Mouse (Mus musculus): ENCODE data around the gene Acsl4. TPM values are rescaled to one million over a fixed set of nuclear protein-coding genes. Genes with fewer than 3 reads are reported as not detected.

Acsl4 gene
- total and polyA plus RNA-seq, 3 experiments: 27.3 to 429 (median 377) TPM

DNA sequence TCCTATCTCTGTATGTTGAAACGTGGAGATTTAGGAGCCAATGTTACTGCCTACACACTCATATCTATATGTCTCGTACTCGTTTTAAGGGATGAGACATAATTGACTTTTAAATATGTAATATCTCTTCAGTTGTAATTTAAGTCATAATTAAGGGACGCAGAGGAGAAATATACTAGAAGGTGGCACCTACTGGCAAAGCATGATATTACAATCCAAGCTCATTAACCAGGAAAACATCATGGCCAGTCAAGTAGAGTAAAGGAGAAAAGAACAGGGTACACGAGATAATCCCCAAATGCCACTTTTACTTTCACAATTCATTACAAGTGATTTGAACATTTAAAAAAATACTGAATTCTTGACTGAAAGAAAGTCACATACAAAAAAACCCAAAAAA, 31.9 kb downstream of the Acsl4 start:
- no peak for DNase-seq

DNA sequence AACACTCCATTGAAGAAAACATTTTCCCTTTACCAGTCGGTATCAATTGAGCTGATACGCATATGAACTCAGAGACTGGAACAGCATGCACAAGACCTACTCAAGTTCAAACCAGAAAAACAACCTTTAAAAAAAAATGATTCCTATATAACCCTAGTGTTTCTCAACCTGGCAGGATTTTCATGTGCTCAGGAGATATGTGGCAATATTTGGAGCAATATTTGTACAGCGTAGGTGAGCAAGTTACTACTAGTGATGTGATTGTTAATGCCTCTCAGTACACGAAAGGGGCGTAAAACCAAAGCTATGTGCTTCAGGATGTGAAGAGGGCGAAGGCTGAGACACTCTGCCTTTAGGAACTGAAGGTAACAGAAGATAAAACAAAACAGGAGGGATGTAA, 54.1 kb downstream of the Acsl4 start:
- no peak for DNase-seq

DNA sequence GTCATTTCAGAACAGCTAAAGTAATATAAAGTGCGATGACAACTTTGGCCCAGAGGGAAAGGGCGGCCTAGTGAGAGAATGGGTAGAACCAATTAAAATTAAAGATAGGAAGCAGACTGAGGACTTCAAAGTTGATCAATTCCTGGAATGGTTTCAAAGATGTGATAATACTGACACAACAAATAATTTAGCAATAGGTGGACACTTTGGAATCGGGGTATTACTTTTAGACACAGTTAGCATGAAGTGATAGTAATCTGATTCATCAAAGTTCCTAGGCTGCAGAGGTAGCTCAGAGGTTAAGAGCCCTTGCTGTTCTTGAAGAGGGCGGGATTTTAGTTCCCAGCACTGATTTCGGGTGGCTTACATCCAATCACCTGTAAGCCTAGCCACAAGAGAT, 54.8 kb downstream of the Acsl4 start:
- no peak for DNase-seq

DNA sequence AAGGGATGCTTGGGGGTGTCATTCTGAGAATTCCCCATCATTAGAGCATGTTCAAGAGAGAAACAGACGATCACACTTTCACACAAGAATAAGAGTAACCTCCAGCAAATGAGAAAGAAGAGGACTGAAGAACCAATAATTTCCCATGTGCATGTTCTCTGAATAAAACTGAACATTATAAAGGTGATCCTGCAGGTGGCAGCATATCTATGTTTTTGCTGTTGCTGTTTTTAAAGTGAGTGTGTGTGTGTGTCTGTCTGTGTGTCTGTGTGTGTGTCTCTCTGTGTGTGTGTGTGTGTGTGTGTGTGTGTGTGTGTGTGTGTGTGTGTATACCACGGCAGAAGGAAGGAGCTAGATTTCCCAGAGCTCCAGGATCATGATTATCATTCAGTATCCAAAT, 64.6 kb downstream of the Acsl4 start:
- no peak for DNase-seq

DNA sequence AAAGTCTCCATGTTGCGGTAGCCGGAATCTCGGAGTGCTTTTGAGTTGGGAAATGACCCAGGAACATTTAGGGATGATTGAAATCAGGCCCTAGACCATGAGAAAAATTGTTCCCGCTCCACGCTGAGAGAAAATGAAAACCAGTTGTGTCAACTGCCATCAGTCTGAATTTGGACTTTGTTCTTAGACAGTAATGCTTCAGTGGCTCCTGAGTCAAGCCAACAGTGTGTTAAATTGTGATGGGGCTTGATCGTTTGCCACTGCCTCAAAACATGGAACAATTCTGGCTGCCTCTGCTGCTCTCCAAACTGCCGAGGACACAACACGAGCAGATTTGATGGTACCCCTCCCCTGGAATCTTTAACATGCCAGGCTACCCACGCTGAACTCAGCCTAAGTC, 74.2 kb downstream of the Acsl4 start:
- no peak for DNase-seq

DNA sequence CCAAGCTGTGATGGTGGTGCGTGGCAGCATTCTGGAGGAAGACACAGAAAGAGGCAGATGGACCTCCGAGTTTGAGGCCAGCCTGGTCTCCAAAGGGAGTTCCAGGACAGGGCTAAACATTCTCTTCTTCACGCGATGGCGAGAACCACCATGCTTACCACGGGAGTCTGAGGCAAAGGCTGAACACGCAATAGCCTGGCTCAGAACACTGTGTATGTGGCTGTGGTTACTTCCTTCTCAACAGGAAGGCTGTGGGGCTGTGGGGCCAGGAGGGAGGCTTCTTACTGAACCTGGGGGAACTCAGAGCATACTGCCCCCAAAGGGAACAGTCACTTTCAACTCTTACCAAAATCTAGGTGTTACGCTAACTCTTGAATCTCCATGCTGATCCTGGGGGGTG, 75.1 kb downstream of the Acsl4 start:
- no peak for DNase-seq

DNA sequence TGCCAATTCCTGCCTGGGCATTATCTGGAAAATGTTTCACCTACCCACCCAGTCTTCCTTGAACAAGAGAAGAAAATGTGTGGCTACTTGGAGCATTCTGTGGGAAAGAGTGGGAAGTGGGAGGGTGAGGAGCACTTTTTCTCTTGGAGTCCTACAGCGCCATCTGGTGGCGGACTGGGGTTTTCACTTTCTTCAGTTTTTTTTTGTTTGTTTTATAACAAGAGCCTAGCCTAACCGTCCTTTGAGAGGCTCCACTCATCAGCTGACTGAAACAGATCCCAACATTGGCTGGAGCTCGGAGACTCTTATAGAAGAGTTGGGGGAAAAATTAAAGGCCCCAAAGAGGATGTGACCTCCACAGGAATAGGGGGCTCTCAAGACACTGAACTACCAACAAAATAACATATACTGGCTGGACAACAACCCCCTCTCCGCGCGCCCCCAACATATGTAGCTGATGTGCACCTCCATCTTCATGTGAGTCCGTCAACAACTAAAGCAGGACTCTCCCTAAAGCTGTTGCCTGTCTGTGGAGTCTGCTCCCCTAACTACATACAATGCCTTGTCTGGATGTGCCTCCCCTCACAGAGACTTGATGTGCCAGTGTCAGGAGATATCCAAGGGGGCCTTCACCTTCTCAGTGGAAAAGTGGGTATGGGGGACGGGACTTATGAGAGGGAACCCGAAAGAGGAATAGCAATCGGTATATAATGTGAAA, 75.9 kb downstream of the Acsl4 start:
- DNase-seq: peak; percentile 56

DNA sequence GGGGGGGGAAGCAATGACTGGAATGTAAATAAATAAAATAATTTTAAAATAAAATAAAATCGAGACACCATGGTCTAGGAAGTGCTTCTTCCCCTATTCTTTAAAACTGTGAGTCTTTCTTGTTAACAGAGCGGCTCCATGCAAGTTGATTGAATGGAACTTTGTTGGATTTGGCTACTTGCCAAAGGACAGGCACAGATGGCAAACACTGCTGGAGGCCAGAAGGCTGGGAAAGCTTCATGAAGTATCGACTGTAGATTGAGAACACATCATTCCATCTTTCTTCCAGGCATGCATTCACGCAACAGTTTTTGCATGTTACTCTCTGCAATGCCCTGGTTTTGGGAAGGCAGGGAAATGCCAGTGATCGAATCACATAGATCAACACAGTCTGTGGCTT, 79.9 kb downstream of the Acsl4 start:
- DNase-seq: no peak

DNA sequence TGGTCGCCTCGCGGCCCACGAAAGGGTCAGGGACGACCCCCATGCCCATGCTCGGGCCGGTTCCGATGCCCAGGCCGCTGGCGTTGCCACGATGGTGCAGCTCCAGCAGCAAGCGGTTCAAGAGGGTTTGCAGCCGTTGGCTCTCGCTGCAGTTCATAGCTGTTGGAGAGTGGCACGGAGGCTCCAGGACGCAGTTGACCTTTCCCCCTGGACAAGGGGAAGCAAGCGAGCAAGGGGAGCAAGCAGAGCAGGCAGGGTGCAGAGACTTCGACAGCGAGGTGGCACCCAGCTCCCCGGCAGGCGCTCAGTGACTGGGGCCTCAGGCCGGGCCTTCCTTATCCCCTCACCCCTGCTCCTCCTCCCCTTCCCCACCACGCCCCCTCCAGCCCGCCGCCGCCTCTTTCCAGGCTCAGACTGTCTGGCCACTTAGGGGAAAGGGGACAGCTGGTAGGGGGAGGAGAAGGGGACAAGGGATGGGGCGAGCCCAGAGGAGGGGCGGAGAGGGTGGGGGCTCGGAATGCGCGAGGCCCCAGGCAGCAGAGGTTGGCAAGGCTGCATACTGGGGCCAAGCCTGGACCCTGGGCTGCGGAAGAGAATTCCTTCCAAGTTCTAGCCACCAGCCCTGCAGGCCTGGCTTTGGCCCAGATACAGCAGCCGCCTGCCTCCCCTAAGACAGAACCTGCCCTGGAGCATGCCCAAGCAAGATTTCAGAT, 84.3 kb downstream of the Acsl4 start, which contains the start of gene Kcne1l:
TSS of gene Kcne1l (minus strand) at position 426 of the 713 bp plus-strand sequence.
- no peak for DNase-seq

DNA sequence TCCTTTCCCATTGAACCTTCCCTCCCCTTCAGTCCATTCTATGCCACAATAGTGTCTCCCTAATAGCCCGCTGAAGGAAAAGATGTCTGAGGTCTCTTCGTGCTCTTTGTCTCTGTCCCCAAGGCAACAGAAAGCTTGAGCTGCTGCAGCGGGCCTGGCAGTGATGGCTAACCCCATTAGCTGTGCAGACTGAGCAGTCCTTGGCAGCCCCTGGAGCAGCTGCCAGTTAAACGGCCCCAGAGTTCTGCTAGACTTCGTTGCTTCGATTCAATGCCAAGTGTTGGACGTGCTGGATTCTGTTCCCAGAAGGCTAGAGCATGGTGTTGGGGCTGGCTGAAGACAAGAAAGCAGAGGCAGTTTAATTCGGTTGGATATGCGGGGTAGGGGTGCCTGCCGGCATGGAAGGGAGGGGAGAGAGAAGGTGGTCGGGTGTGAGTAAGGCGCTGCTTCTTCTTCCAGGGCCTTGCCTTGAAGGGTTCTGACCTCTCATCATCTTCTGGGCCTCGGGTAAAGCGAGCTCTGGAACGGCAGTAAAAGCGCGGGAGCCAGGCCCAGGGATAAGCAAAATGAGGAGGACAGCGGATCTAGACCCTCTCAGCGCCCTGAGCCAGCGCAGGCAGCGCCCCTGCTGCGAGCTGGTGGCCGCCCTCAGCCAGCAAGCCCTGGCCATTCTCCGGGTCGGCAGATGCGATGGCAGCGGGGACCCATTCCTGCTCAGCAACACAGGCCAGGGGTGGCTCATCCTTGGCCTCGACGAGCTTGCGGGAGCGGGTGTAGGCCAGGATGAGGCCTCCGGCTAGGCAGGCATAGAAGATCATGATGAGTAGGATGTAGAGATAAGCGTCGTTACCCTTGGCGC, 85.1 kb downstream of the Acsl4 start:
- no peak for DNase-seq

DNA sequence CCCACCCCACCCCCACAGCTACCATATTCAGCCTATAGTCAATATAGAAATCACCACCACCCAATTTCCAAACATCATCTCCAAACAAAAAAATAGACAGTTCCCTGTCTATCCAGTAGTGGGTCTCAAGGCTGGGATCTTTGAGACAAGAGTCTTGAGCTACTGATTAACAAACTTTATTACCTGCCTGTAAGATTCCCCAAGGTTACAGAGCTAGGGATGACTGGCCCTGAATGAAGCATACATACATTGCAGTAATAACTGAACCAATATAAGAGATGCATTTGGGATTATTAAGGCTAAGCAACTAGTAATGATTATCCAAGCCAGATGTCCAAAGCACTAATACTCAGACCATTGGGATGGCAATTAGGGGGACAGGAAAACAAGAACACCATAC, 85.7 kb downstream of the Acsl4 start:
- no peak for DNase-seq

DNA sequence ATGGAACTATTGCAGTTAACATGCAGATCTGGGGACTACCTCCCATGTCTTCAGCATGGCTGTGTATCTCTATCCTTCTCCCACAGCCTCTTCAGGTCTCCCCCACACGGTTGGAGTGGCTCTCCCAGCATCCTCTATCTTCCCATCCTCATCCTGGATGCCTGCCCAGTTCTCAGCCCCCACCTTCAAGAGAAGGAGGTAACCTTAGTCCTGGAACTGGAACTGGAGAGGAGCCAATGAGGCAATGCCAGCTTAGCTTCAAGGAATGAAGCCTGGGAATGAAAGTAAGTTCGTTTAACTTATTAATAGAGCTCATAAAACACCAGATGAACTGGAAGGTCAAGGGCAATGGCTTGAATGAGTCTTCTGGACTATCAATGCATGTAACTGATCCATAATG, 86.9 kb downstream of the Acsl4 start:
- no peak for DNase-seq

DNA sequence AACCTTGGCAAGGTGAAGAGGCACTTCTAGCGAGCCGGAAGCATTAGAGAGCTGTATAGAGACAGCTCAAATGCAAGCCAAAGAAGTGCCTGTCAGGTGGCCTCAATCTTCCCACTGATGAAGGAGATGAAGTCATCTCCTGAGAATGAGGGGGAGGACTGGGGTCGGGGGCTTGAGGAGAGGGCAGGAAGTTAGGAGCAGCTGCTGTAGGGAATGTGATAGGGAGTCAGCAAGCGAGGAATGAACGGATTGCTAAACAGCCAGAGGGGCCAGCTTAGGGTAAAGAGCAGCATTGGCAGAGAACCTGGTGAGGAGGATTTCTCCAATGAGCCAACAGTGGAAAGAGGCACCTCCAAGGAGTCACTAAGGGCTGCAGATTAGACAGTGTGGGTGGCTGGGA, 104.4 kb downstream of the Acsl4 start:
- DNase-seq: no peak

DNA sequence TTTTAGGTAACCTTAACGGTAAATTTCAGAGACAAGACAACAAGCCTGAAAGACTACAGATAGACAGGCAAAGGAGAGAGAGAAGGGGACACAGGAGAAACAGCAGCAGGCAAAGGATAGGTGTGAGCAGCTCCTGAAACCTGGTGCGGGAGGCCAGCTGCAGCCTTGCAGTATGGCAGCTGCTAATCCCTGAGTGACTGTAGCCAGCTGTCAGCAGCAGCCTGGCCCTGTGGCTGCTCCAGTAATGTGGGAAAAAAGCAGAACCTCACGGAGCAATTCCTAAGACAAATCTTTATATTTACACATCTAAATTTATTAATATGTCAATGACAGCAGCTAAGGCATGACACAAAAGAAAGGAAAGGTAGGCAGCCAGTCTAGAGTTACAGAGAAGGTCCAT, 113.8 kb downstream of the Acsl4 start:
- no peak for DNase-seq

DNA sequence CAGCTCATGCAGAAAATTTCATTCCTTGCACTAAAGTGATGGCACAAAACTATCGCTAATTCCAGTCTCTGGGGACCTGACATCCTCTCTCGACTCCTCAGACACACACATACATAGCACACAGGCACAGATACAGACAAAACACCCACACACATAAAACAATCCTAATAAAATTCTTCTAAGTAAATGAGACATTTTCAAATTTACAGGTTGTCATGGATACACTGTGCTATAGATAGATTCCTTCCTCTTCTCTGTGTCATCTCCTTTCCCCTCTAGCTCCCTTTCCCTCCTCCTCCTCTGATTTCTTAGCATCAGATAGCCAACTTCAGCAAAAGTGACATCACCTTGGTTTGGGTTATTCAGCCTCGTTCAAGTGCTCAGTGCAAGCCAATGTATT, 114.3 kb downstream of the Acsl4 start:
- no peak for DNase-seq

Other genes with a start within 250 kb of the Acsl4 start
- gene Gucy2f, start 193.6 kb downstream of the Acsl4 start, total RNA-seq (2021): not detected
- not detected in 2 replicates for gene Gucy2f, start 193.6 kb downstream of the Acsl4 start, polyA plus RNA-seq (2012; rRNA removed)
- gene Nxt2, start 163.8 kb downstream of the Acsl4 start, total RNA-seq (2021): 10 to 100 TPM; 14.7 to 17.9 TPM
- 1.1 TPM in 2 replicates for gene Nxt2, start 163.8 kb downstream of the Acsl4 start, polyA plus RNA-seq (2012; rRNA removed)
- gene Kcne1l, start 84.2 kb downstream of the Acsl4 start, total RNA-seq (2021): not detected
- 0.40 and 0.75 TPM in 2 replicates for gene Kcne1l, start 84.2 kb downstream of the Acsl4 start, polyA plus RNA-seq (2012; rRNA removed)